Mouse (Mus musculus): ENCODE data around the gene Cers3.

GRCm38 (mm10) chr7:66859220-66859619, 115.9 kb downstream of the Cers3 start:
- TF ChIP-seq CTCF (IDR thresholded peaks at IDR 0.05; ENCODE audit: low read depth, low read length) = no peak
- TF ChIP-seq TAL1 (conservative IDR thresholded peaks at IDR 0.05; ENCODE audit: low read depth, low read length) = no peak
- no peak for TF ChIP-seq GATA1 (IDR thresholded peaks at IDR 0.05; ENCODE audit: borderline replicate concordance, low read length)
- TF ChIP-seq POLR2AphosphoS5 (IDR thresholded peaks at IDR 0.05; ENCODE audit: insufficient replicate concordance, low read depth, low read length) = no peak
- TF ChIP-seq GATA2 (IDR thresholded peaks at IDR 0.05; ENCODE audit: borderline replicate concordance, low read depth, low read length) = no peak

Data from G1E (cell line).